Mouse (Mus musculus) ES-Bruce4 (cell line): ENCODE measurements at regions not wholly inside any gene's neighbourhood (a gene's known extent, or its start where the extent isn't known, plus 50 kb on each side); places are given as distances from the start of the nearest gene placed in this dataset.

ENCODE experiments used
- CTCF ChIP-seq: IDR thresholded peaks from one replicate; pipeline ENCODE4 v1.8.1; 2011; ENCODE audit warnings: low read depth, low read length
- EP300 ChIP-seq: IDR thresholded peaks from 2 replicates; pipeline ENCODE4 v1.6.1; 2011; ENCODE audit warnings: low read depth, low read length; ENCODE audit not compliant: insufficient read depth
- POLR2A ChIP-seq: IDR thresholded peaks from one replicate; pipeline ENCODE4 v1.8.1; 2011; ENCODE audit warnings: low read length; ENCODE audit not compliant: insufficient read depth

- TF ChIP-seq CTCF, result no peak
- TF ChIP-seq POLR2A, result no peak
- TF ChIP-seq EP300, result 0 out of 2 replicates have a peak, but pooled peaks have one; percentile 62
Measured at GRCm38 (mm10) chr15:30071668-30072067, 100.7 kb upstream of the Ctnnd2 start.
